Mouse (Mus musculus) thymus, adult 2 months (tissue): ENCODE data around the gene Ano1.

Experiments used
- CTCF ChIP-seq: fragments of 200-500 bp; IDR thresholded peaks from 2 replicates; pipeline ENCODE4 v1.5.1; 2012; ENCODE audit warnings: mild to moderate bottlenecking, control low read depth, low read length, moderate library complexity, borderline replicate concordance; ENCODE audit not compliant: control insufficient read depth, poor library complexity, insufficient read depth; ENCODE audit errors: extremely low read depth
- POLR2A ChIP-seq: fragments of 200-500 bp; IDR thresholded peaks from 2 replicates; pipeline ENCODE4 v1.6.1; 2012; ENCODE audit warnings: mild to moderate bottlenecking, low read length, control low read depth, moderate library complexity; ENCODE audit not compliant: control insufficient read depth, poor library complexity, insufficient read depth; ENCODE audit errors: extremely low read depth

DNA sequence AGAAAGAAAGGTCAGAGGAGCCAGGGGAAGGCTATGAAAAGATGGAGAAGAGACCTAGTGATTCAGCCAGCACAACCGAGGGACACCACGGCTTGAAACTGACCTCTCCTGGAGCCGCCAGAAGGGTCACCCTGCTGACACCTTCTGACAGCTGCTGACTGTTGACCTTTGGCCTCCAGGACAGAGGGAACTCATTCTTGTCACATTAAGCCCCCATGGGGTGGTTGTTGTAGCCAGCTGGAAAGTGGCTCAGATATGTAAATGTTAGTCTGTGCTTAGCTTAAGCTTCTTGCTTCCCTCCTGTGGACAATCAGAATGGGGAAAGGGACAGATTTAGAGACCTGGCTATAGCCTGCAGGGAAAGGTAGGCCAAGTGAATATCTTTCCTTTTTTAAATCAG lies 189.8 kb downstream of the Ano1 start:
- TF ChIP-seq CTCF (no peak), POLR2A (no peak)
